Mouse (Mus musculus): ENCODE measurements around the gene Pebp1. TPM values are rescaled to one million over a fixed set of nuclear protein-coding genes. Genes with fewer than 3 reads are reported as not detected.

Gene Pebp1
- polyA plus RNA-seq, 1 experiment from 2014 or later, result 571 TPM

GRCm38 (mm10) chr5:117241935-117242531 is 45.4 kb downstream of the Pebp1 start:
- H3K27me3 ChIP-seq (ENCODE audit: control insufficient read depth, insufficient read depth, low read length), result no peaks in the 10 kb centered on the region
- H3K36me3 ChIP-seq (ENCODE audit: control insufficient read depth, insufficient read depth, low read length), result no peaks in the 10 kb centered on the region
- peaks cover 4% of the 10 kb centered on the region; the same call in 1 of the 2 replicates for H3K4me1 ChIP-seq (ENCODE audit: control insufficient read depth, insufficient read depth, low read length)
- H3K4me2 ChIP-seq, result peak overlapping the region; percentile 63
- no peaks in the 10 kb centered on the region for H3K9me3 ChIP-seq (replicated peaks; ENCODE audit: control insufficient read depth, low read length)
- no peak overlapping the region for H3K4me3 ChIP-seq (ENCODE audit: low read depth, low read length)
- 59% methylated on average over 16 of the region's 16 CpGs for WGBS (ENCODE audit: insufficient replicate concordance)
- no peak overlapping the region for H3K9ac ChIP-seq (ENCODE audit: low read depth, low read length)
- ATAC-seq (replicated peaks; ENCODE audit: insufficient number of reproducible peaks, low FRiP score, low TSS enrichment), result no peak
- H3K27ac ChIP-seq (ENCODE audit: low read depth, low read length), result no peak overlapping the region

- 6% methylated on average over 32 of the region's 32 CpGs for whole genome bisulfite sequencing (ENCODE audit: insufficient replicate concordance)
- Histone ChIP-seq H3K27me3 (ENCODE audit: control insufficient read depth, insufficient read depth, low read length) (no peaks in the 10 kb centered on the region), H3K4me2 (peak overlapping the region; percentile 72), H3K36me3 (ENCODE audit: control insufficient read depth, insufficient read depth, low read length) (no peaks in the 10 kb centered on the region), H3K9ac (ENCODE audit: low read depth, low read length) (peak overlapping the region; percentile 65), H3K27ac (ENCODE audit: low read depth, low read length) (no peak overlapping the region), H3K4me1 (ENCODE audit: control insufficient read depth, insufficient read depth, low read length) (peaks cover 4% of the 10 kb centered on the region; the same call in 1 of the 2 replicates), H3K4me3 (ENCODE audit: low read depth, low read length) (peak overlapping the region; percentile 53), H3K9me3 (replicated peaks; ENCODE audit: control insufficient read depth, low read length) (no peaks in the 10 kb centered on the region)
- no peak; the same call in 1 of the 2 replicates for ATAC-seq (replicated peaks; ENCODE audit: insufficient number of reproducible peaks, low FRiP score, low TSS enrichment)
Measured at GRCm38 (mm10) chr5:117240761-117241322, 46.6 kb downstream of the Pebp1 start.

GRCm38 (mm10) chr5:117240321-117240731 is 47.1 kb downstream of the Pebp1 start:
- WGBS (ENCODE audit: insufficient replicate concordance), result 9% methylated on average over 12 of the region's 12 CpGs
- H3K27ac ChIP-seq (ENCODE audit: low read depth, low read length), result no peak overlapping the region
- peak overlapping the region; percentile 72 for H3K4me2 ChIP-seq
- peaks cover 4% of the 10 kb centered on the region; the same call in 1 of the 2 replicates for H3K4me1 ChIP-seq (ENCODE audit: control insufficient read depth, insufficient read depth, low read length)
- H3K27me3 ChIP-seq (ENCODE audit: control insufficient read depth, insufficient read depth, low read length), result no peaks in the 10 kb centered on the region
- no peaks in the 10 kb centered on the region for H3K9me3 ChIP-seq (replicated peaks; ENCODE audit: control insufficient read depth, low read length)
- peak overlapping the region; percentile 65 for H3K9ac ChIP-seq (ENCODE audit: low read depth, low read length)
- ATAC-seq (replicated peaks; ENCODE audit: insufficient number of reproducible peaks, low FRiP score, low TSS enrichment), result no peak
- peak overlapping the region; percentile 53 for H3K4me3 ChIP-seq (ENCODE audit: low read depth, low read length)
- no peaks in the 10 kb centered on the region for H3K36me3 ChIP-seq (ENCODE audit: control insufficient read depth, insufficient read depth, low read length)

GRCm38 (mm10) chr5:117239106-117239505 is 48.3 kb downstream of the Pebp1 start:
- Histone ChIP-seq H3K9me3 (replicated peaks; ENCODE audit: control insufficient read depth, low read length) (no peaks in the 10 kb centered on the region), H3K27ac (ENCODE audit: low read depth, low read length) (no peak overlapping the region), H3K9ac (ENCODE audit: low read depth, low read length) (no peak overlapping the region), H3K36me3 (ENCODE audit: control insufficient read depth, insufficient read depth, low read length) (no peaks in the 10 kb centered on the region), H3K4me1 (ENCODE audit: control insufficient read depth, insufficient read depth, low read length) (peaks cover 4% of the 10 kb centered on the region; the same call in 1 of the 2 replicates), H3K4me2 (no peak overlapping the region), H3K27me3 (ENCODE audit: control insufficient read depth, insufficient read depth, low read length) (no peaks in the 10 kb centered on the region), H3K4me3 (ENCODE audit: low read depth, low read length) (no peak overlapping the region)
- 77% methylated on average over 4 of the region's 4 CpGs for WGBS (ENCODE audit: insufficient replicate concordance)
- no peak for ATAC-seq (replicated peaks; ENCODE audit: insufficient number of reproducible peaks, low FRiP score, low TSS enrichment)

GRCm38 (mm10) chr5:117236540-117236939 is 50.9 kb downstream of the Pebp1 start:
- no peak overlapping the region for H3K4me2 ChIP-seq
- WGBS (ENCODE audit: insufficient replicate concordance), result 82% methylated on average over 5 of the region's 5 CpGs
- H3K9ac ChIP-seq (ENCODE audit: low read depth, low read length), result no peak overlapping the region
- H3K4me3 ChIP-seq (ENCODE audit: low read depth, low read length), result no peak overlapping the region
- no peaks in the 10 kb centered on the region for H3K36me3 ChIP-seq (ENCODE audit: control insufficient read depth, insufficient read depth, low read length)
- ATAC-seq (replicated peaks; ENCODE audit: insufficient number of reproducible peaks, low FRiP score, low TSS enrichment), result no peak
- H3K9me3 ChIP-seq (replicated peaks; ENCODE audit: control insufficient read depth, low read length), result no peaks in the 10 kb centered on the region
- H3K27ac ChIP-seq (ENCODE audit: low read depth, low read length), result no peak overlapping the region
- H3K4me1 ChIP-seq (ENCODE audit: control insufficient read depth, insufficient read depth, low read length), result no peaks in the 10 kb centered on the region
- H3K27me3 ChIP-seq (ENCODE audit: control insufficient read depth, insufficient read depth, low read length), result no peaks in the 10 kb centered on the region

Other genes with a start within 250 kb of the Pebp1 start
- gene Suds3, start 171.5 kb downstream of the Pebp1 start, polyA plus RNA-seq (2014; fragmentation: Nextera tagmentation; extraction: Ambion mirVana), result 36.8 and 37.1 TPM in 2 replicates
- 12.9 and 13.8 TPM in 2 replicates for gene Taok3, start 167.5 kb downstream of the Pebp1 start, polyA plus RNA-seq (2014; fragmentation: Nextera tagmentation; extraction: Ambion mirVana)
- gene Vsig10, start 31.5 kb upstream of the Pebp1 start, polyA plus RNA-seq (2014; fragmentation: Nextera tagmentation; extraction: Ambion mirVana), result 4.4 and 4.7 TPM in 2 replicates
- gene Wsb2, start 69.7 kb upstream of the Pebp1 start, polyA plus RNA-seq (2014; fragmentation: Nextera tagmentation; extraction: Ambion mirVana), result 77.0 and 88.9 TPM in 2 replicates
- gene Rfc5, start 101.4 kb upstream of the Pebp1 start, polyA plus RNA-seq (2014; fragmentation: Nextera tagmentation; extraction: Ambion mirVana), result 73.7 and 77.8 TPM in 2 replicates
- 0.15 and 0.19 TPM in 2 replicates for gene Ksr2, start 126.4 kb upstream of the Pebp1 start, polyA plus RNA-seq (2014; fragmentation: Nextera tagmentation; extraction: Ambion mirVana)